Mouse (Mus musculus): ENCODE measurements around the gene Ciz1. TPM values are rescaled to one million over a fixed set of nuclear protein-coding genes. Genes with fewer than 3 reads are reported as not detected.
A peak's percentile ranks its signal among the peaks of the same experiment; 100 is the strongest.

The Ciz1 gene
- polyA plus RNA-seq, 1 experiment, result 171 TPM

DNA sequence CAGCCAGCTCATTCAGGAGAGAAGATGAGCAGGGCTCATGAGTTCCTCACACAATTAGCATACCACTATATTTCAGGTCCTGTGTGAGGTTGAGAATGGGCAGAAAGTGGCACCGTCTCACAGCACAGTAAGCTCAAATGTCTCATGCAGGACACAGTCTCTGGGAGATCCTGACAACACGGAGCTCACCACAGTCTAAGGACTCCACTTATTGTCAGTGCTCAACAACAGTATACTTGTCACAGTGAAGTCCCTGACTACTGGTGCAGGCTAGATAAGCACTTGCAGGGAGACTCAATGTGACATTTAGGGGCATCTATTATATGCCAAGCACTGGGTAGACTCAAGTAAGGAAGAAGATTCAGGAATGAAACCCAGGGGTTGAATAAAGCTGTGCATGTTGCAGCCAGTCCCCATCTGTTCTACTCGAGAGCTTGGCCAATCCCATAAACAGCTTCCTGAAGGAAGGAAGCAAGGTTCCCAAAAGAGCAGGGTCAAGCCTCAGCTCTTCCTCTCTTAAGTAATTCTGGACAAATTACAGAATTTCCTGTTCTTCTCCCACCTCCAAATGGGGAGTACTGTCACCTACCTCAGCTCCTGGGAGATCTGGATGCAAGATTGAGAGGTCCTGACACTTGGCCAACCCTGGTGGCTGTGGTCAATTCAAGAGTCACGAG, 77.2 kb downstream of the Ciz1 start:
- Histone ChIP-seq H3K4me3 (ENCODE audit: insufficient read depth, low read length) (peak overlapping the region; percentile 52), H3K27ac (ENCODE audit: insufficient read depth, low read length) (no peak overlapping the region), H3K4me1 (ENCODE audit: control insufficient read depth, insufficient read depth, low read length) (peaks cover 19% of the 10 kb centered on the region)
- TF ChIP-seq POLR2A (IDR thresholded peaks at IDR 0.05; ENCODE audit: extremely low read depth, insufficient read depth, low read length) (no peak), CTCF (IDR thresholded peaks at IDR 0.05; ENCODE audit: extremely low read depth, insufficient read depth, low read length) (no peak)

Other genes starting within 250 kb of the Ciz1 start
- gene Prrc2b, start 201.2 kb upstream of the Ciz1 start, polyA plus RNA-seq (2012; rRNA removed), result 97.6 and 99.1 TPM in 2 replicates
- gene Pomt1, start 115.7 kb upstream of the Ciz1 start, polyA plus RNA-seq (2012; rRNA removed), result 16.8 and 19.1 TPM in 2 replicates
- 60.1 and 65.2 TPM in 2 replicates for gene Uck1, start 92.2 kb upstream of the Ciz1 start, polyA plus RNA-seq (2012; rRNA removed)
- 60.1 and 65.0 TPM in 2 replicates for gene Golga2, start 64.9 kb upstream of the Ciz1 start, polyA plus RNA-seq (2012; rRNA removed)
- gene Swi5, start 64.3 kb upstream of the Ciz1 start, polyA plus RNA-seq (2012; rRNA removed), result 256 and 268 TPM in 2 replicates
- 1,325 and 1,395 TPM in 2 replicates for gene Dnm1, start 1.0 kb downstream of the Ciz1 start, polyA plus RNA-seq (2012; rRNA removed)
- 931 and 1,007 TPM in 2 replicates for gene 1110008P14Rik, start 29.6 kb downstream of the Ciz1 start, polyA plus RNA-seq (2012; rRNA removed)
- 0.25 and 0.58 TPM in 2 replicates for gene Lcn2, start 35.9 kb downstream of the Ciz1 start, polyA plus RNA-seq (2012; rRNA removed)
- 57.9 and 63.4 TPM in 2 replicates for gene Ptges2, start 43.6 kb downstream of the Ciz1 start, polyA plus RNA-seq (2012; rRNA removed)
- 3.2 and 3.4 TPM in 2 replicates for gene Naif1, start 98.1 kb downstream of the Ciz1 start, polyA plus RNA-seq (2012; rRNA removed)
- 44.7 and 49.1 TPM in 2 replicates for gene Slc25a25, start 99.1 kb downstream of the Ciz1 start, polyA plus RNA-seq (2012; rRNA removed)
- 39.2 and 46.7 TPM in 2 replicates for gene Fam102a, start 183.0 kb downstream of the Ciz1 start, polyA plus RNA-seq (2012; rRNA removed)
- 153 and 155 TPM in 2 replicates for gene Dpm2, start 218.5 kb downstream of the Ciz1 start, polyA plus RNA-seq (2012; rRNA removed)
- 31.3 and 37.6 TPM in 2 replicates for gene Pip5kl1, start 222.5 kb downstream of the Ciz1 start, polyA plus RNA-seq (2012; rRNA removed)
- gene 9430097D07Rik, start 223.4 kb downstream of the Ciz1 start, polyA plus RNA-seq (2012; rRNA removed), result 1.0 TPM in 2 replicates
- gene St6galnac4, start 234.8 kb downstream of the Ciz1 start, polyA plus RNA-seq (2012; rRNA removed), result 34.8 and 36.6 TPM in 2 replicates
- gene St6galnac6, start 247.4 kb downstream of the Ciz1 start, polyA plus RNA-seq (2012; rRNA removed), result 101 and 110 TPM in 2 replicates